21 mouse cellular contexts compared by ENCODE assay signal in genomic region chr5:24412063-24412462, GRCm38 (mm10). TPM values are rescaled to one million over a fixed set of nuclear protein-coding genes. Genes with fewer than 3 reads are reported as not detected.
DNase-seq lines count a peak whose midpoint lies in the region; TF ChIP-seq lines count a peak whose summit lies in the region.
"Had no signal": no experiment of that assay in that cellular context is flagged by ENCODE, and none has a peak within 500 bp of the region (broad histone marks: within the 10 kb centered on the region; RNA-seq: fewer than 3 reads in every experiment).

No protein-coding gene starts in this region.

- H3K36me3 ChIP-seq in C2C12 (ENCODE audit: control insufficient read depth, insufficient read depth) (peaks cover under 1% of the 10 kb centered on the region), myocyte (ENCODE audit: control insufficient read depth, insufficient read depth) (no peaks in the 10 kb centered on the region)

- H3K27me3 ChIP-seq in C2C12 (ENCODE audit: control insufficient read depth, insufficient read depth, insufficient read length) = no peaks in the 10 kb centered on the region
- no peaks in the 10 kb centered on the region for H3K27me3 ChIP-seq in myocyte (ENCODE audit: control insufficient read depth, insufficient read depth, insufficient read length)
- H3K27me3 ChIP-seq: embryonic facial prominence, embryonic 13.5 days; embryonic facial prominence, embryonic 15.5 days had no signal

- TF ChIP-seq POLR2A in myocyte (IDR thresholded peaks at IDR 0.05; ENCODE audit: insufficient read length, low read depth) = no peak

- H3K4me3 ChIP-seq in C2C12 (ENCODE audit: insufficient read depth, poor library complexity, severe bottlenecking) (no peak overlapping the region), myocyte (no peak overlapping the region)
- H3K4me3 ChIP-seq: embryonic facial prominence, embryonic 13.5 days; embryonic facial prominence, embryonic 15.5 days; erythroblast, embryonic 14.5 days; forebrain, embryonic 10.5 days; forebrain, embryonic 12.5 days had no signal

- H3ac ChIP-seq in C2C12 (ENCODE audit: control insufficient read depth, insufficient read length, low read depth) (no peak overlapping the region), myocyte (ENCODE audit: control insufficient read depth, insufficient read length) (no peak overlapping the region)

- intact Hi-C loops in heart, postnatal 10 days (cut with DNase I) = no loop called here

- H3K4me2 ChIP-seq in myocyte (ENCODE audit: low read depth) = no peak overlapping the region
- H3K4me2 ChIP-seq: embryonic facial prominence, embryonic 13.5 days; embryonic facial prominence, embryonic 15.5 days; forebrain, embryonic 12.5 days had no signal

- H3K79me2 ChIP-seq in C2C12 (ENCODE audit: control insufficient read depth, insufficient read depth) (no peaks in the 10 kb centered on the region), myocyte (ENCODE audit: control insufficient read depth, insufficient read depth) (no peaks in the 10 kb centered on the region)

- no peaks in the 10 kb centered on the region for H3K79me3 ChIP-seq in C2C12 (ENCODE audit: low read depth)

- DNase-seq in NIH3T3 (ENCODE audit: low read depth) = peak; percentile 51
- DNase-seq in lung, postnatal 4 days = no peak
- DNase-seq in heart, postnatal 10 days = no peak
- no peak for DNase-seq in embryo, embryonic 9.5 days (ENCODE audit: extremely low spot score)
- DNase-seq: adrenal gland, adult 8-10 months; adrenal gland, postnatal 14 days; adrenal gland, postnatal 36 days; B cell, adult 2 months; cerebellum, adult 11-12 months; cerebellum, adult 2 months; cerebellum, adult 9-10 months; cerebellum, postnatal 10 days; cerebellum, postnatal 25 days had no signal

- no peak for TF ChIP-seq CTCF in C2C12 (IDR thresholded peaks at IDR 0.05; ENCODE audit: control insufficient read depth, insufficient read depth, insufficient read length)

TF ChIP-seq in C2C12, 6 proteins besides CTCF, POLR2A, EP300 and RAD21:
- TF ChIP-seq USF1 (IDR thresholded peaks at IDR 0.05; ENCODE audit: low read depth) = peak; percentile 52
- no peak for TF ChIP-seq CEBPB (IDR thresholded peaks at IDR 0.05; ENCODE audit: low read depth)
TF ChIP-seq in C2C12: peak in this region for 1.

TF ChIP-seq in myocyte, 11 proteins besides CTCF, POLR2A, EP300 and RAD21:
- TF ChIP-seq USF1 (IDR thresholded peaks at IDR 0.05; ENCODE audit: low read depth) (peak; percentile 72), POLR2AphosphoS2 (IDR thresholded peaks at IDR 0.05; ENCODE audit: insufficient read length, low read depth) (no peak)

RNA-seq across cellular contexts. Expression of gene Asic3, which starts 1.1 kb away (rescaled TPM):
- polyA plus RNA-seq in C2C12 (2012; fragmentation: generic; extraction: Trizol) (0.19 TPM), myocyte (2012; fragmentation: generic; extraction: Trizol) (0.24 TPM)
- total RNA-seq in heart, postnatal 10 days (2021) = under 1 TPM; 0.12 to 0.22 TPM
- total RNA-seq: adrenal gland, postnatal 14 days had no signal
- polyA plus RNA-seq: erythroblast, embryonic 14.5 days; forebrain, embryonic 10.5 days; forebrain, embryonic 14.5 days had no signal

RNA-seq across cellular contexts. Expression of gene Cdk5, which starts 11.3 kb away (rescaled TPM):
- 33.4 TPM for polyA plus RNA-seq in C2C12 (2012; fragmentation: generic; extraction: Trizol)
- 30.0 TPM for polyA plus RNA-seq in myocyte (2012; fragmentation: generic; extraction: Trizol)
- 10 to 100 TPM; 21.5 to 25.0 TPM for total RNA-seq in heart, postnatal 10 days (2021)

RNA-seq across cellular contexts. Expression of gene Slc4a2, which starts 11.6 kb away (rescaled TPM):
- 76.4 TPM for polyA plus RNA-seq in C2C12 (2012; fragmentation: generic; extraction: Trizol)
- 96.4 TPM for polyA plus RNA-seq in myocyte (2012; fragmentation: generic; extraction: Trizol)
- total RNA-seq in heart, postnatal 10 days (2021) = 10 to 100 TPM; 49.2 to 52.4 TPM

RNA-seq across cellular contexts. Expression of gene Abcb8, which starts 18.6 kb away (rescaled TPM):
- polyA plus RNA-seq in C2C12 (2012; fragmentation: generic; extraction: Trizol) (25.1 TPM), myocyte (2012; fragmentation: generic; extraction: Trizol) (37.7 TPM)
- 10 to 100 TPM; 85.0 to 88.5 TPM for total RNA-seq in heart, postnatal 10 days (2021)

RNA-seq across cellular contexts. Expression of gene Atg9b, which starts 20.1 kb away (rescaled TPM):
- 0.48 TPM for polyA plus RNA-seq in C2C12 (2012; fragmentation: generic; extraction: Trizol)
- polyA plus RNA-seq in myocyte (2012; fragmentation: generic; extraction: Trizol) = 4.0 TPM
- under 1 TPM; 0.62 to 0.89 TPM for total RNA-seq in heart, postnatal 10 days (2021)
